Mouse (Mus musculus) CH12.LX (cell line): ENCODE measurements around the gene Dcst1. TPM values are rescaled to one million over a fixed set of nuclear protein-coding genes. Genes with fewer than 3 reads are reported as not detected.

Experiments
- DNase-seq: peaks from one replicate; pipeline ENCODE4 v3.0.0-alpha.2; 2013; ENCODE audit errors: extremely low read depth
- H3K27ac ChIP-seq: 2 replicates; pipeline ENCODE4 v1.5.1; 2012; ENCODE audit warnings: low read depth, mild to moderate bottlenecking, control low read depth, moderate library complexity; ENCODE audit not compliant: insufficient read depth
- H3K27me3 ChIP-seq: replicated peaks from 2 replicates; pipeline ENCODE3; 2012; ENCODE audit warnings: inconsistent platforms
- H3K36me3 ChIP-seq, 2 experiments: replicated peaks in 1 of 2; 2 replicates each; pipeline versions ENCODE3 to v1.6.1; 2012; ENCODE audit warnings: inconsistent platforms in 1 of 2, low read length in 1 of 2, mild to moderate bottlenecking in 1 of 2, mixed read lengths in 1 of 2, moderate library complexity in 1 of 2; ENCODE audit not compliant: control insufficient read depth in 1 of 2, insufficient read depth in 1 of 2
- H3K4me1 ChIP-seq, 2 experiments: 2 replicates each; pipeline ENCODE4 v1.6.1; 2012; ENCODE audit warnings: inconsistent platforms in 1 of 2, moderate library complexity in 1 of 2; ENCODE audit not compliant: insufficient read depth in 2 of 2, control insufficient read depth in 1 of 2
- H3K4me2 ChIP-seq: 2 replicates; pipeline ENCODE4 v1.6.1; 2012; ENCODE audit warnings: low read depth, mild to moderate bottlenecking, control low read depth; ENCODE audit not compliant: poor library complexity, insufficient read depth, severe bottlenecking
- H3K4me3 ChIP-seq, 3 experiments: fragments of 150-350 bp in 1 of 3; sonication (generic) in 1 of 3; replicated peaks in 1 of 3; 2 replicates each; pipeline versions ENCODE3 to v1.5.1; 2011 to 2012; ENCODE audit warnings: low read depth in 2 of 3, low read length in 2 of 3, mild to moderate bottlenecking in 2 of 3, moderate library complexity in 2 of 3, control low read depth in 1 of 3, improper control_type of control experiment in 1 of 3, inconsistent platforms in 1 of 3, mixed read lengths in 1 of 3; ENCODE audit not compliant: poor library complexity in 1 of 3
- H3K79me2 ChIP-seq: replicated peaks from 2 replicates; pipeline ENCODE4 v1.6.1; 2012; ENCODE audit warnings: mild to moderate bottlenecking, moderate library complexity; ENCODE audit not compliant: control insufficient read depth, poor library complexity, insufficient read depth, severe bottlenecking; ENCODE audit errors: extremely low read depth
- H3K9ac ChIP-seq: 2 replicates; pipeline ENCODE4 v1.6.1; 2012; ENCODE audit warnings: low read depth, mild to moderate bottlenecking, control low read depth, moderate library complexity; ENCODE audit not compliant: insufficient read depth
- H3K9me3 ChIP-seq: replicated peaks from 2 replicates; pipeline ENCODE3; 2012; ENCODE audit warnings: low read length, inconsistent platforms, mixed read lengths
- BHLHE40 ChIP-seq: IDR thresholded peaks from 2 replicates; pipeline ENCODE4 v1.6.1; 2011; ENCODE audit warnings: mild to moderate bottlenecking, low read depth, low read length, improper control_type of control experiment
- CTCF ChIP-seq, 2 experiments: IDR thresholded peaks in 1 of 2; conservative IDR thresholded peaks in 1 of 2; 2 replicates each; pipeline ENCODE4 v1.5.1; 2011 to 2012; ENCODE audit warnings: low read depth in 2 of 2, low read length in 2 of 2, improper control_type of control experiment in 1 of 2, inconsistent platforms in 1 of 2, mild to moderate bottlenecking in 1 of 2, moderate library complexity in 1 of 2
- ELF1 ChIP-seq: IDR thresholded peaks from 2 replicates; pipeline ENCODE4 v1.6.1; 2014; ENCODE audit warnings: low read depth, mild to moderate bottlenecking, inconsistent platforms, low read length, improper control_type of control experiment
- EP300 ChIP-seq: IDR thresholded peaks from 2 replicates; pipeline ENCODE4 v1.6.1; 2011; ENCODE audit warnings: low read length, improper control_type of control experiment
- GABPA ChIP-seq: IDR thresholded peaks from 2 replicates; pipeline ENCODE4 v1.6.1; 2012; ENCODE audit warnings: low read depth, low read length, improper control_type of control experiment, inconsistent platforms; ENCODE audit not compliant: insufficient replicate concordance
- MAFK ChIP-seq: IDR thresholded peaks from 2 replicates; pipeline ENCODE4 v1.6.1; 2011; ENCODE audit warnings: low read length, improper control_type of control experiment; ENCODE audit not compliant: insufficient replicate concordance
- MAX ChIP-seq: IDR thresholded peaks from 2 replicates; pipeline ENCODE4 v1.6.1; 2011; ENCODE audit warnings: low read length, improper control_type of control experiment
- MAZ ChIP-seq: IDR thresholded peaks from 2 replicates; pipeline ENCODE4 v1.6.1; 2012; ENCODE audit warnings: low read depth, mild to moderate bottlenecking, inconsistent platforms, low read length, improper control_type of control experiment, moderate library complexity
- MXI1 ChIP-seq: IDR thresholded peaks from 2 replicates; pipeline ENCODE4 v1.6.1; 2011; ENCODE audit warnings: mild to moderate bottlenecking, low read depth, low read length, improper control_type of control experiment
- POLR2A ChIP-seq: IDR thresholded peaks from 2 replicates; pipeline ENCODE4 v1.6.1; 2011; ENCODE audit warnings: low read depth, mild to moderate bottlenecking, improper control_type of control experiment, low read length
- RCOR1 ChIP-seq: conservative IDR thresholded peaks from 2 replicates; pipeline ENCODE4 v1.6.1; 2012; ENCODE audit warnings: low read depth, mild to moderate bottlenecking, inconsistent platforms, low read length, improper control_type of control experiment
- SMC3 ChIP-seq: IDR thresholded peaks from 2 replicates; pipeline ENCODE4 v1.6.1; 2011; ENCODE audit warnings: low read depth, low read length, improper control_type of control experiment
- TCF12 ChIP-seq: IDR thresholded peaks from 2 replicates; pipeline ENCODE4 v1.6.1; 2014; ENCODE audit warnings: low read depth, mild to moderate bottlenecking, inconsistent platforms, low read length, improper control_type of control experiment
- ZMIZ1 ChIP-seq: IDR thresholded peaks from 2 replicates; pipeline ENCODE4 v1.6.1; 2012; ENCODE audit warnings: low read depth, mild to moderate bottlenecking, inconsistent platforms, low read length, improper control_type of control experiment
- dilution Hi-C: fragments of 300-500 bp; cut with MboI; formaldehyde crosslinking; loops from 2 replicates; pipeline ENCODE4 v1.14.3; 2020; ENCODE audit warnings: low sequenced_read_pairs; ENCODE audit not compliant: extremely low pct_unique_long_range_greater_than_20kb, extremely low pct_ligation_motif_present
- in situ Hi-C: fragments of 300-500 bp; cut with MboI; formaldehyde crosslinking; loops from 3 replicates; pipeline ENCODE4 v1.14.3; 2019; ENCODE audit warnings: low sequenced_read_pairs, low pct_ligation_motif_present, low pct_unique_long_range_greater_than_20kb, mixed read lengths
- polyA plus RNA-seq: library from polyadenylated mRNA; unstranded; fragments of >175 nt; gene quantifications from 2 replicates; pipeline ENCODE4 v1.2.1, GENCODE M21; 2012; ENCODE audit warnings: low read depth; ENCODE audit not compliant: insufficient read length
- total RNA-seq, 2 experiments: library from RNA; depleted of rRNA; stranded (reverse); fragments of 300-350 nt in 1 of 2; fragments of >200 nt in 1 of 2; gene quantifications; 2 replicates each; pipeline ENCODE4 v1.2.3; 2012 to 2014

Dcst1 gene
- total and polyA plus RNA-seq, 3 experiments: 0.04 to 0.10 TPM; not detected in 1

DNA sequence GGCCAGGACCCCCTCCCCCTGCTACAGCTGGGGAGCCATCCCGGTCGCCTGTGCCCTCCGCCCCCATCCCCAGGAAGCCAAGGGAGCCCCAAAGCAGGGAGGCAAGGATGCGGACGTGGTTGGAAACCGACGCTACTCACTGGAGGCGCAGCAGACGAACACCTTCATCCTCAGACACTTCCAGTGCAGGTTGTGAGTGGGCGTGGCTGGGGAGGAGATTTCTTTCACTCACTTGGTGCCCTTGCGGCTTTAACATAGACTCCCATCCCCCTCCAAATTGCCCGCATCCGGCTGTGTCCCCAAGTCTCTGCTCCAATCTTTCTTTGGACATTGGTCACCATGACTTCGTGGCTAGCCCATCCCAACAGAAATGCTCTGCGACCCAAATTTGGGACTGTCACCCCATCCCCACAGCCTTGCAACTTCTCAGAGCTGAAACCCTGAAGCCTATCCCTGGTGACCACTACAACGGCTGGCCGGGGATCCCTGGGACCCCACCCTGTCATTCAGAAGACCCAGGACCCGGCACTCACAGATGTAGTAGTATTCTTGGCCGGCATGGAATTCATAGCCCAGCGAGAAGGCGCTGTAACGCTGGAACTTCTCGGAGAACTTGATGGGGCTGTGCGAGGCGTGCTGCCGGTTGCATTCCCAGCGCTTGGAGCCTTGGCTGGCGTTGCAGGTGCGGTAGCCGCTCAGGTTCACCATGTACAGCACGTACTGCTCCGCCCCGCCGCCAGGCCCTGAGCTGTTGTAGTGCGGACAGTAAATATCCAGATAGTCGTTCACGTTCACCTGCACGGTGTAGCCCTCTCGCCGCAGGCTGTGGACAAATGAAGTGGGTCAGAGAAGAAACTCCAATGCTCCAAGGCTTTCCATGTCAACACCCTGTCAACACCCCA, 48.9 kb downstream of the Dcst1 start:
- no peak overlapping the region for H3K9ac ChIP-seq
- no peaks in the 10 kb centered on the region for H3K36me3 ChIP-seq
- no peak overlapping the region for H3K27ac ChIP-seq
- H3K9me3 ChIP-seq: peaks cover 3% of the 10 kb centered on the region
- peaks cover 28 to 61% of the 10 kb centered on the region in 2 experiments for H3K4me1 ChIP-seq
- peak overlapping the region; percentile 13 to 50 (median 31) for H3K4me3 ChIP-seq
- TF ChIP-seq CTCF (conservative IDR thresholded peaks at IDR 0.05 in 1 of 2, IDR thresholded peaks at IDR 0.05 in 1 of 2; ENCODE audit: low read depth in 2 of 2, low read length in 2 of 2): no peak
- TF ChIP-seq EP300: no peak
- no peak for TF ChIP-seq MAX
- TF ChIP-seq RCOR1: no peak
- TF ChIP-seq, all 38 proteins: peak for 0
- no peak for DNase-seq
- peak overlapping the region; percentile 58 for H3K4me2 ChIP-seq
- H3K79me2 ChIP-seq: no peaks in the 10 kb centered on the region
- in situ Hi-C loops: no loop called here
- dilution Hi-C loops: no loop called here
- peaks cover 42% of the 10 kb centered on the region for H3K27me3 ChIP-seq

DNA sequence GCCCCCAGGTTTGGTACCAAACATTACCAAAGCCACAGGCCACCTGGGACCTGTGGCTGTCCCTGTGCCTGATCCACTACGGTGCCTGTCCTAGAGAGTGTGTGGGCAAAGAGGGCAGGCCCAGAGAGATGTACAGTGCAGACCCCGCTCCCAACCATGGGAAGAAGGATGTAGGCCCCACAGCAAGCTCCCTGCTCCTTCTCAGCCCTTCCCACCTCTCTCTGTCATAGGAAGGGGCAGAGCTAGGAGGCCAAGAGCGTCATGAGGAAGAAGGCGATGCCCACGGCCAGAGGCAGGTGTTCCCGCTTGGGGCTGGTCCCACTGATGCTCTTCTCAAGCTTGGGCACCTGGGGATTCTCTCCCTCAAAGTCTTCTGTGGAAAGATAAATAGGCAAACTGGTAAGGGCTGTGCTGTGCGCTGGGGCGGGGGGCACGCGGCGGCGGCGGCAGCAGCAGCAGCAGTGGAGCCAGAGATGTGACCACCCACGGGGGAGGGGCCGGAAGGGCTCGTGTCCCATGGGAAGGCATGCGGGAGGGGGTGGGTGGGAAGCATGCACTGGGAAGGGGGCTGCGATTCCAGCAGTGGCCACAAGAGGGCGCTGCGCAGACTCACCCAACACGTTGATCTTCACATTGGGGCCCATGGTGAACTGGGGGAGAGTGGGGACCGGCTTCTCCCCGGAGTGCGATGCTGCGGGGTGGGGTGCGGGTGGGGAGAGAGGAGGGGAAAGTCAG, 49.7 kb downstream of the Dcst1 start:
- Histone ChIP-seq H3K36me3 (no peaks in the 10 kb centered on the region), H3K4me2 (peak overlapping the region; percentile 58), H3K27ac (no peak overlapping the region), H3K79me2 (no peaks in the 10 kb centered on the region), H3K9me3 (peaks cover 5% of the 10 kb centered on the region), H3K4me1 (peaks cover 25 to 56% of the 10 kb centered on the region in 2 experiments), H3K9ac (peak overlapping the region; percentile 15; the same call in 1 of the 2 replicates), H3K4me3 (peak overlapping the region; percentile 30 to 50 (median 45)), H3K27me3 (peaks cover 34% of the 10 kb centered on the region)
- peak; percentile 68 for DNase-seq
- in situ Hi-C loops: no loop called here
- TF ChIP-seq POLR2A (peak; percentile 36; the same call in 1 of the 2 replicates), ZMIZ1 (no peak), MAZ (peak; percentile 50; the same call in 1 of the 2 replicates), MXI1 (peak; percentile 43; the same call in 1 of the 2 replicates), BHLHE40 (peak; percentile 17; the same call in 1 of the 2 replicates), MAFK (no peak), GABPA (no peak), TCF12 (0 out of 2 replicates have a peak, but pooled peaks have one; percentile 36), SMC3 (peak; percentile 42), CTCF (conservative IDR thresholded peaks at IDR 0.05 in 1 of 2, IDR thresholded peaks at IDR 0.05 in 1 of 2; ENCODE audit: low read depth in 2 of 2, low read length in 2 of 2) (peak; percentile 60 to 72), ELF1 (peak; percentile 17; the same call in 1 of the 2 replicates)
- dilution Hi-C loops: no loop called here
